Mouse (Mus musculus) olfactory bulb, adult 2 months (tissue): ENCODE data around the gene Myo6.

Experiments
- CTCF ChIP-seq: fragments of 200-500 bp; IDR thresholded peaks from 2 replicates; pipeline ENCODE4 v1.5.1; 2012; ENCODE audit warnings: low read depth, mild to moderate bottlenecking, low read length, moderate library complexity; ENCODE audit not compliant: insufficient read depth
- POLR2A ChIP-seq: fragments of 200-500 bp; IDR thresholded peaks from 2 replicates; pipeline ENCODE4 v1.6.1; 2012; ENCODE audit warnings: mild to moderate bottlenecking, low read depth, low read length, moderate library complexity; ENCODE audit not compliant: insufficient read depth

GRCm38 (mm10) chr9:80181692-80182091 is 16.9 kb downstream of the Myo6 start:
- TF ChIP-seq CTCF (no peak), POLR2A (no peak)
